Mouse (Mus musculus) adrenal gland, adult 8-10 months (tissue): ENCODE data around the gene Ralgapa2. TPM values are rescaled to one million over a fixed set of nuclear protein-coding genes. Genes with fewer than 3 reads are reported as not detected.

Experiments
- DNase-seq: peaks from one replicate; pipeline ENCODE4 v3.0.0; 2022
- total RNA-seq, 4 experiments: library from RNA; stranded (reverse); gene quantifications; 2 replicates each; pipeline ENCODE4 v1.2.4; 2022

Ralgapa2 gene
- 10 to 100 TPM; 17.8 to 27.6 (median 24.6) TPM for total RNA-seq

GRCm38 (mm10) chr2:146511911-146512580, at the start of gene Ralgapa2:
Ralgapa2 (minus strand) TSS chr2:146512344.
- peak; percentile 99 for DNase-seq

GRCm38 (mm10) chr2:146561505-146561904, 49.4 kb upstream of the Ralgapa2 start:
- DNase-seq, result no peak

- no peak for DNase-seq
These were observed 48.5 kb upstream of the Ralgapa2 start for GRCm38 (mm10) chr2:146560633-146561043.

DNA sequence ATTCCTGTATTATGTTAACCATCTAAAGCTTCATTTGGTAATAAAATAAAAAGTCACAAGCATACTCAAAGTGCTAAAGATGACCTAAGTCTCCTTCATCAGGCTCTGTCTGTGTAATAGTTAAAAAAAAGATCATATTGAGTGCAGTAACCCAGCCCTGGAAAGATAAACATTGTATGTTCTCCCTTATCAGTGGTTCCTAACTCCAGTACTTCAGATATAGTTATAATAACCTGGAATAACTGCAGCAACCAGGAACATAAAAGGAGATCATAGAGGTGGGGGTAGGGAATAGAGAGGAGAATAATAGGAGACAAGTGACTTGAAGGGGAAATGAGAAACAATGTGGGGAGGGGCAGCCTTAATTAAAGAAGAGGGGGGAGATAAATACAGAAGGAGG, 44.0 kb upstream of the Ralgapa2 start:
- DNase-seq, result no peak

DNA sequence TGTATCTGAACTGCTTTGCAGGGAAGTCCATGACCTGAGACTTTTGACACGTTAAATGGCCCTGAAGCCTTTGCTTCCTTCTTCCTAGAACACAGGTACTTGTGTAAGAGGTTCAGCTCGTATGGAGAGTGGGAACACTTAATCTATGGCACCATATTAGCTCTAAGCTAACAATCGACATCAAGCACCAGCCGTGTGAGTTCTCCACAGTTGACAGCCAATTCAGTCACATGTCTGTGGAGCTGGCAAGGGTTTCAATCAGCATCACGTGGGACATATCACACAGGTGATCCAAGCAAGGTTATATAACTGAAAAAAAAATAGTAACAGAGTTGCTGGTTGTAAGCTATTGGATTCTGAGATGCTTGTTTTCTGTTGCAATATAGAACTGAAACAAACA, 43.2 kb upstream of the Ralgapa2 start:
- no peak for DNase-seq

DNA sequence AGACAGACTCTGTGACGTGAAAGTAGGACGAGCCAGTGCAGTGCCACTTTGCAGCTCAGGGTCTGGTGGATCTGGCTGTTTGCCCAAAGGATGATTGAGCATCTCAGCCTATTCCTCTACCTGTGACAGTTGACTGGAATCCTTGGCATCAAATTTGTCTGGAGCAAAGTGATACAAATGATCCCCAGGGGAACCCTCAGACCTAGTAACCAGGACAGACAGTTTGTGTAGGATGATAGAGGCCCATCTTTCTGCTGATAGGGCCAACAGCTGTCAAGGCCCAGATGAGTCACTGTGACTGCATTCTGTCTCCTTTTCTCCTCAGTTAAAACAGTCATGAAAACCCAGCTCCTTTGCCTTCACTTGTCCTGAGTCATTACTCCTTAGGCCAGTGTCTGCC, 41.6 kb upstream of the Ralgapa2 start:
- DNase-seq, result no peak

DNA sequence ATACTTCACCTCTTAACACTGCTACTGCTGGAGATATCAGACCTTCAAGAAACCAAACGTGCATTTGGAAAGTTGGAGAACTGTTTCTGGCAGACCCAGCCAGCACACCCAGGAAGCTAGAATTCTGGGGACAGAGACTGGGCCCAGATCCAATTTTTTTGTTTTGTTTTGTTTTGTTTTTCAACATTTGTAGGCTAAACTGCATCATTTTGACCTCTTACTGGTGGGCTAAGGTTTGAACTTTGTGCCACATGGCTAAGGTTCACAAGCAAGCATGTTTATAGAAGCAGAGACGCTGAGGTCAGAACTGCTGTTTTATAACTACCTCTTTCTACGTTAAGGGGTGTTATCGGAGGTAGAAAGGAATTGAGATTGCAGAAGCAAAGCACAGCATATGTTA, 39.7 kb upstream of the Ralgapa2 start:
- DNase-seq, result no peak

- no peak for DNase-seq
These were observed 37.1 kb upstream of the Ralgapa2 start for GRCm38 (mm10) chr2:146549111-146549776.

GRCm38 (mm10) chr2:146544155-146544814, 32.1 kb upstream of the Ralgapa2 start:
- no peak for DNase-seq

DNA sequence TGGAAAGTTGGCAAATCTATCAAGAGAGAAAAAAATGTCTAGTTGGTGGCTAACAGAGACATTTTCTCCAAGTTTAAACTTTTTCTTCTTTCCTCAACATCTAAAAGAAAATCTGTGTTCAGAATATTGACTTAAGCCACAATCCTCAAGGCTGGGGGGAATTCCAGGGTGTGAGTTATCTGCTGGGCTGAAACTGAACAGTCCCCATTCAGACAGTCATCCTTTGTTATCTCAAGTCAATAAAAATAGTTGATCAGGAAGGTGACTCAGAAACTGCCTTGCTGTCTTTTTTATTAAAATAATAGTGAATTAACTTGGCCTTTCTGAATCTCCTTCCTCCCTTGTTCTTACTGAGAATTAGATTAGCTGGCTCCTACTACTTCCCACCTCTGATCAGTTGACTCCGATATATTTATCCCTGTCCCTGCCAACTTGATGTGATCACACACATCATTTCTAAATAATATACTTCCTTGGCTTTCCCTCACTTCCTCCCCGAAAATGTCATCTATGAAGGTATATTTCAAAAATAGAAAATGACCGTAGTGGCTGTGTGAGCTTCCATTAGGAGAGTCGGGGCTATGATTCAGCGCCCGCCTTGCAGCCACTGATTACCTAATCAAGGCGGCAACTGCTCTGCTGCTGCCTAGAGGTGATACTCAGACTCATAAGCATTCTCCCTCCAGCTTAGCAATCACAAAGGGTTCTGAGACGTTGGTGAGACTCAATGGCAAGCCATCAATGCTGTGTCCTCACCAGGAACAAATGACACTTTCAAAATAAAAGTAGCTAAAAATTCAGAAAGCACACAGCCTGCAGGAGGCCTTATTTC, 21.2 kb upstream of the Ralgapa2 start:
- no peak for DNase-seq

DNA sequence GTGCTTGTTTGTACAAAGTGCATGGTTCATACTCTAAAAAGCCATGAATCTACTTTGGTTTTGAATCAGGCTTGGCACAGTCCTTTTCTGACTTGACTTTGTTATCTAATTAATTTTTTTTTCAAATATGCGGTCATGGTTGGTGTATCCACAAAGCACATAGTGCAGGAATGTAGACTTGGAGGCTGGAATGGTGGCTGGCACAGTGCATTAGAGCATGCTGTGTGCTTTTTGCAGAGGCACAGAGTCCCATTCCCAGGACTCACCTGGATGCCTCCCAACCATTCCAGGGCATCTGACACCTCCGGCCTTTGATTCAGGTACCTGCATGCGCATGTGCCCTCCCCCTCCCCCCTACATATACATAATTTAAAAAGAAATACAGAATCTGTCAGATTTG, 20.3 kb upstream of the Ralgapa2 start:
- DNase-seq, result no peak

DNA sequence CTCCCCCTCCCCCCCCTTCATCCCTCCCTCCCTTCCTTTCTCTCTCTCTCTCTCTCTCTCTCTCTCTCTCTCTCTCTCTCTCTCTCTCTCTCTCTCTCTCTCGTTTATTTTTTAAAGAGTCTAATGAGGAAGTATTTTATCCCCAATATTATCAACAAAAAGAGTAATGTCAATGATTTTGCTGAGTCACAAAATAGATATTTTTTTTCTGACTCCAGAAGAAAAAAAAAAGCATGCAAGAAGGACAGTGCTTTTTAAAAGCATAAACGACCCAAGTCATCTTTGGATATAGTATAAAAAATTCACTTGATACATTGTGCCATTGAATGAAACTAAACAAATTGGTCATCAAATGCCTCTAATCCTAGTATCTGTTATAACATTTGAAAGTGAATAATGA, 13.3 kb upstream of the Ralgapa2 start:
- no peak for DNase-seq

DNA sequence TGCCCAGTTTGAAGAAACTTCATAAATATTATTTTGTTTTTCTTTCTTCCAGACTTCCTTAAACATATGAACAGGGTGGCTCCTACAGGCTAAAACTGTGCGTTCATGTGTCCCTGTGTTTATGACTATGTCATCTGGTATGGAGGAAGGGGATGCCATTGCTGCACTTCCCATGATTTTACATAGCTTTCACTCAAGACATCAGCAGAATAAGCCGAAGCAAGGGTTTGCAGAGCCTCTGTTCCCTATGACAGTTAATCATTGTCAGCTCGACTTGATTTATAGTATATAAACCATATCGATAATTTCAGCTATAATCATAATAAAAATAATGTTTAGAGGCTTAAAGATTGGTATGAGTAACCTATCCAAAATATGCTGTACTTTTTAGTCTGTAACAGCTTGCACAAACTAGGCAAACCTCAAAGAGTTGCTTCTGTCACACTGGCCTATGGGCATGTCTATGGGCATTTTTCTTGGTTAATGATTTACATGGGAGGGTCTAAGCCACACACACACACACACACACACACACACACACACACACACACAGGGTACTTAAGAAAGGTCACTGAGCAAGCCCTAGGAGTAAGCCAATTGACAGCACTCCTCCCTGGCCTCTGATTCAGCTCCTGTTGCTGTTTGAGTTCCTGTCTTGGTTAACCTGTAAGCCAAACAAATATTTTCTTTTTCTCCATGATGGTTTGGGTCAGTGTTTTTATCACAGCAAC, 12.7 kb upstream of the Ralgapa2 start:
- DNase-seq, result no peak

- no peak for DNase-seq
These were observed 4.8 kb upstream of the Ralgapa2 start for GRCm38 (mm10) chr2:146516894-146517293.

DNA sequence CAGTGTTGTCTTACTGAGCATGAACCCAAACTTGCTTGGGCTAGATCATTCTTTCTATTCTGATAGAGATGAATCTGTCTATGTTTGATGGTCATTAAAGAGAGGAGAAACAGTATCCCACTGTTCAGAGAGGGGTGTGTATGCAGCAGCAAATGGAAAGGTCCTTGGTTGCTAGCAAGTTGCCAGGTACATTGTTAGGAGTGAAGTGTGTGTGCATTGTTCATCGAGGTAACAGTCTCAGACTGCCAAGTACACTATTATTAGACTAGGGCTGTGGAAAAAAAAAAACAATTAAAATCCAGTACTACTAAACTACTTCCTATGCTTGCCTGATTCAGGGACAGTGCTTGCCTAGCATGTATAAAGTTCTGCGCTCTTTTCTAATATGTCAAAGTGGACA, 2.9 kb upstream of the Ralgapa2 start:
- no peak for DNase-seq

DNA sequence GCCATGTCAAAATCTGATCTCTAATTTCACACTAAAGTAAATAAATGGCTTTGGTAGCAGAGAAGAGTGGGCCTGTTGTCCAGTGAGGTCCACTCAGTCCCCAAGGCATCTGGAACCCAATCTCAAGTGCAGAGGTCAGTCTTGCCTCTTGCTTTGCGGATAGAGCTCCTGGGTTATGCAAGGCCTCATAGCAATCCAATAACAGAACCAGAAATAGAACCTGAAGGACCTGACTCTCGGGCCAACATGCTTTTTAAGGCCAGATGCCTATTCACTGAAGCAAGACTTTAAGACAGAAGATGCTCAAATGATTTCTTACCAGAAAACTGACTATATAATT, 407 bp upstream of the Ralgapa2 start:
- DNase-seq, result peak; percentile 10

DNA sequence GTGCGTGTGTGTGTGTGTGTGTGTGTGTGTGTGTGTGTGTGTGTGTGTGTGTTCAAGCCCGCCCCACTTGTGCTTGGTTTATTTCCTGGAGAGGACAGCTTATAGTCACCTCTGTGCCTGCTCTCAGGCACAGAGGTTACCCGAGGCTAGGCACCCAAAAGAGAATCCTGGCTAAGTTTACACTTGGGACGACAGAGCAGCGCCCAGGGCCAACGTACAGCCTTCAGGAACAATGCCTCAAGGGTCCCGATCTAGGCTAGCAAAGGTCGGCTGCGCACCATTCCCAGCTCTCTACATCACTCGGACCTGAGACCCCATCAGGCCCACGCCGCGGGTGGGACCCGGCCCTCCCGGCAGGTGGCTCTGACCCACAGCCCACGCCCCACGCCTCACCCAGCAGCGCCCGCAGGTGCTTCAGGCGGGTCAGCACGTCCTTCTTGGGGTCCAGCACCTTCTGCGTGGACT, 711 bp downstream of the Ralgapa2 start:
- DNase-seq, result no peak

GRCm38 (mm10) chr2:146510780-146511179, 1.4 kb downstream of the Ralgapa2 start:
- no peak for DNase-seq

DNA sequence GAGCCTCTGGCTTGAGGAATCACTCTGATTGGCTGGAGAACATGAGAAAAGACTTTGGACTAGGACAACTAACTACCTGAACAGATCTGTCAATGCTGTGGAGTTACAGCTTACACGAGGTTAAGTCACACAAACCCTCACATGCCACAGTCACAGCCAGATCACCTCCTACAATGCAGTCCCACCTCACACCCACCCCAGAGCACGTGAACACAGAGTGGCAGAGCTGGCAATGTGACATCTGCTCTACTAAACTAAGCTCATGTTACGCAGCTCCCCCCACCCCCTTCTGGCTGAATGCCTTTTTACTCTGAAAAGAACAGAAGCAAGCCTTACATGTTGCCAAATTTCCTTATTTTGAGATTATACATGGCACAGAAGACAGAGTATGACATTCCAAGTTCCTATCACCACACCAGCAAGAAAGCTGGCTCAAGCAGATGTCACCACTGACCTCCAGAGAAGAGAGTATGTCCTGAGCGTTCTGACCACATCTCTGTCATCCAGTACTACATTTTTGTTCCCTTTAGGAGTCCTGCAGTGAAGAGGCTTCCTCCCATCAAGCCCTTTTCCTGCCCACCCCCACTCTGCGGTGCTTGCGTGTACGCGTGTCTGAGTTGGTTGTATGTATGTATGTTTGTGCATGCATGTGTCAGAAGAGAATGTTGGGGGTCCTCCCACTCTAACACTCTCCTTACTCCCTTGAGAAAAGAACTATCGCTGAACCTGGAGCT, 9.4 kb downstream of the Ralgapa2 start:
- peak; percentile 24 for DNase-seq

DNA sequence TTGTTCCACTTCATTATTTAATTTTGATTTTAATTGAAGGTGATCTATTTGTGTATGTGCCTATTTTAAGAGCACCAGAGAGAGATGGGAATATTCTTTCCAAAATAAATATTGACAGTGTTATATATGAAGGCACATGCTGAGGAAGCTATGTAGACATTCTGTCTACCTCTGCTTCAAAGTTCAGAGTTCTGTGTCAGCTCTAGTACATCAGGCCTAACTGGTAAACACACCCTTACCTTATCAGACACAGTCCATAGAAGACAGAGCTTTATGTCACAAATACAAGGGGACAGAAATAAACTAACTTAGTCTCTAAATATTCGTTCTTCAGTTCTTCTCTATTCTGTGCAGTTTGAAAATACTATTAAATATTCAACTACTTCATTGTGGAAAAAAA, 12.1 kb downstream of the Ralgapa2 start:
- DNase-seq, result no peak

DNA sequence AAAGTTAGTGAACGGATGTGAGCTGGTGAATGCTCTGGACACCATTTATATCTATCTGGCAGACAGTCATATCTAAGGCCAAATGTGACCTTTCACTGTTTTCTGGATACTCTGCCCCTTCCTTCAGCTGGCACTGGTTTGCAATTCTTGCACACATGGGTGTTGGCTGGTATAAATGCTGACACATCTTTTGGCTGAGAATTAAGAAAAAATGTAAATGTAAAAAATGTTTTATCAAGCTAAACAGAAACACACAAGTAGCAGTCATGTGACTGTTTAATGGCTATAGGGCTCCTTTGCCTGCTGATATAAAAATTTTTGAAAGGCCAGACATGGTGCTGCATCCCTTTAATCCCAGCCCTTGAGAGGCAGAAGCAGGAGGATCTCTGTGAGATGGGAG, 13.0 kb downstream of the Ralgapa2 start:
- DNase-seq, result no peak

- DNase-seq, result no peak
These were observed 13.8 kb downstream of the Ralgapa2 start for GRCm38 (mm10) chr2:146498298-146498697.
